Mouse (Mus musculus) hindbrain, embryonic 14.5 days (tissue): ENCODE data around the gene Alg2. TPM values are rescaled to one million over a fixed set of nuclear protein-coding genes. Genes with fewer than 3 reads are reported as not detected.
A peak's percentile ranks its signal among the peaks of the same experiment; 100 is the strongest.

ENCODE experiments used
- ATAC-seq: fragments of 200-750 bp; cut with Nextera tagmentation; 2 replicates; pipeline ENCODE4 v1.8.0; 2017; ENCODE audit warnings: moderate number of reproducible peaks, mild to moderate bottlenecking, moderate TSS enrichment, moderate library complexity; ENCODE audit not compliant: low FRiP score
- DNase-seq: peaks from one replicate; pipeline ENCODE4 v3.0.0-alpha.2; 2015; ENCODE audit warnings: low spot score
- H3K27ac ChIP-seq: fragments of 300-500 bp; sonication (generic); 2 replicates; pipeline ENCODE4 v1.5.1; 2014; ENCODE audit warnings: mild to moderate bottlenecking, moderate library complexity
- H3K27me3 ChIP-seq: fragments of 300-500 bp; sonication (generic); 2 replicates; pipeline ENCODE4 v1.6.1; 2014; ENCODE audit warnings: mild to moderate bottlenecking, low read length, mixed read lengths; ENCODE audit not compliant: control insufficient read depth, insufficient read depth
- H3K36me3 ChIP-seq: fragments of 300-500 bp; sonication (generic); replicated peaks from 2 replicates; pipeline ENCODE4 v1.6.1; 2014; ENCODE audit not compliant: control insufficient read depth, insufficient read depth
- H3K4me1 ChIP-seq: fragments of 300-500 bp; sonication (generic); replicated peaks from 2 replicates; pipeline ENCODE4 v1.6.1; 2014; ENCODE audit warnings: antibody characterized with exemption, low read length, mixed read lengths; ENCODE audit not compliant: control insufficient read depth, insufficient read depth
- H3K4me2 ChIP-seq: fragments of 300-500 bp; sonication (generic); replicated peaks from 2 replicates; pipeline ENCODE4 v1.6.1; 2014; ENCODE audit warnings: mild to moderate bottlenecking, moderate library complexity
- H3K4me3 ChIP-seq: fragments of 300-500 bp; sonication (generic); replicated peaks from 2 replicates; pipeline ENCODE4 v1.5.1; 2014; ENCODE audit warnings: mild to moderate bottlenecking, low read length
- H3K9ac ChIP-seq: fragments of 300-500 bp; sonication (generic); 2 replicates; pipeline ENCODE4 v1.6.1; 2014
- H3K9me3 ChIP-seq: fragments of 300-500 bp; sonication (generic); 2 replicates; pipeline ENCODE4 v1.6.1; 2016; ENCODE audit warnings: low read length; ENCODE audit not compliant: control insufficient read depth
- WGBS: fragments of 180-500 bp; shearing (Covaris S2); extraction: QIAGEN DNeasy Blood & Tissue Kit; methylation state at CpG from one replicate; pipeline ENCODE4 v1.1.7; 2014; 5-methylcytosine and 5-hydroxymethylcytosine counted together
- polyA plus RNA-seq: library from polyadenylated mRNA; unstranded; fragments of >200 nt; fragmentation: Nextera tagmentation; extraction: Ambion mirVana; gene quantifications from 2 replicates; pipeline ENCODE4 v1.2.1, GENCODE M21; 2014

Alg2 gene
- polyA plus RNA-seq, 1 experiment from 2014 or later, result 370 TPM

GRCm38 (mm10) chr4:47497811-47498385 lies 23.8 kb upstream of the Alg2 start:
- H3K4me2 ChIP-seq, result no peak overlapping the region
- DNase-seq (no peak), ATAC-seq (no peak)
- H3K27ac ChIP-seq, result no peak overlapping the region
- H3K4me3 ChIP-seq, result no peak overlapping the region
- H3K27me3 ChIP-seq, result no peaks in the 10 kb centered on the region
- no peaks in the 10 kb centered on the region for H3K9me3 ChIP-seq
- no peak overlapping the region for H3K9ac ChIP-seq
- no peaks in the 10 kb centered on the region for H3K4me1 ChIP-seq
- WGBS, result 75% methylated on average over 7 of the region's 7 CpGs
- H3K36me3 ChIP-seq, result no peaks in the 10 kb centered on the region

GRCm38 (mm10) chr4:47494686-47495085 lies 20.6 kb upstream of the Alg2 start:
- no peaks in the 10 kb centered on the region for H3K9me3 ChIP-seq
- no peak for ATAC-seq
- H3K27me3 ChIP-seq, result no peaks in the 10 kb centered on the region
- no peak for DNase-seq
- H3K4me2 ChIP-seq, result no peak overlapping the region
- peaks cover 8% of the 10 kb centered on the region for H3K4me1 ChIP-seq
- no peaks in the 10 kb centered on the region for H3K36me3 ChIP-seq
- H3K4me3 ChIP-seq, result no peak overlapping the region
- H3K9ac ChIP-seq, result no peak overlapping the region
- 92% methylated on average over 2 of the region's 2 CpGs for WGBS
- H3K27ac ChIP-seq, result no peak overlapping the region

- no peaks in the 10 kb centered on the region for H3K27me3 ChIP-seq
- H3K9ac ChIP-seq, result no peak overlapping the region
- H3K27ac ChIP-seq, result no peak overlapping the region
- no peaks in the 10 kb centered on the region for H3K36me3 ChIP-seq
- H3K4me2 ChIP-seq, result no peak overlapping the region
- DNase-seq (no peak), ATAC-seq (no peak)
- peaks cover 8% of the 10 kb centered on the region for H3K4me1 ChIP-seq
- no peak overlapping the region for H3K4me3 ChIP-seq
- 67% methylated on average over 1 of the region's 1 CpGs for WGBS
- H3K9me3 ChIP-seq, result no peaks in the 10 kb centered on the region
Observed at GRCm38 (mm10) chr4:47494137-47494536, 20.0 kb upstream of the Alg2 start.

GRCm38 (mm10) chr4:47493456-47493855 lies 19.3 kb upstream of the Alg2 start:
- peaks cover 8% of the 10 kb centered on the region for H3K4me1 ChIP-seq
- H3K36me3 ChIP-seq, result no peaks in the 10 kb centered on the region
- H3K27me3 ChIP-seq, result no peaks in the 10 kb centered on the region
- WGBS, result 70% methylated on average over 8 of the region's 8 CpGs
- DNase-seq (no peak), ATAC-seq (no peak)
- no peak overlapping the region for H3K4me3 ChIP-seq
- H3K4me2 ChIP-seq, result no peak overlapping the region
- H3K9me3 ChIP-seq, result no peaks in the 10 kb centered on the region
- H3K27ac ChIP-seq, result no peak overlapping the region
- no peak overlapping the region for H3K9ac ChIP-seq

- Histone ChIP-seq H3K4me2 (no peak overlapping the region), H3K27ac (peak overlapping the region; percentile 9; the same call in 1 of the 2 replicates), H3K36me3 (no peaks in the 10 kb centered on the region), H3K9ac (no peak overlapping the region), H3K4me1 (peaks cover 8% of the 10 kb centered on the region), H3K4me3 (no peak overlapping the region), H3K27me3 (no peaks in the 10 kb centered on the region), H3K9me3 (no peaks in the 10 kb centered on the region)
- WGBS, result 33% methylated on average over 12 of the region's 12 CpGs
- DNase-seq (no peak), ATAC-seq (no peak)
Observed at GRCm38 (mm10) chr4:47492311-47493086, 18.4 kb upstream of the Alg2 start.

- Histone ChIP-seq H3K4me2 (no peak overlapping the region), H3K4me3 (no peak overlapping the region), H3K27me3 (no peaks in the 10 kb centered on the region), H3K9ac (no peak overlapping the region), H3K9me3 (no peaks in the 10 kb centered on the region), H3K36me3 (no peaks in the 10 kb centered on the region), H3K4me1 (peaks cover 8% of the 10 kb centered on the region), H3K27ac (no peak overlapping the region)
- DNase-seq (no peak), ATAC-seq (no peak)
- 82% methylated on average over 6 of the region's 6 CpGs for WGBS
Observed at GRCm38 (mm10) chr4:47491243-47491642, 17.1 kb upstream of the Alg2 start.

GRCm38 (mm10) chr4:47480576-47480975 lies 6.4 kb upstream of the Alg2 start:
- no peak for ATAC-seq
- Histone ChIP-seq H3K27me3 (no peaks in the 10 kb centered on the region), H3K4me1 (peaks cover 3% of the 10 kb centered on the region), H3K9ac (no peak overlapping the region), H3K27ac (no peak overlapping the region), H3K36me3 (peaks cover 80% of the 10 kb centered on the region), H3K4me2 (no peak overlapping the region), H3K4me3 (no peak overlapping the region), H3K9me3 (no peaks in the 10 kb centered on the region)
- 94% methylated on average over 9 of the region's 9 CpGs for WGBS
- no peak for DNase-seq

GRCm38 (mm10) chr4:47480095-47480494 lies 6.0 kb upstream of the Alg2 start:
- ATAC-seq (no peak), DNase-seq (no peak)
- Histone ChIP-seq H3K4me3 (no peak overlapping the region), H3K36me3 (peaks cover 80% of the 10 kb centered on the region), H3K4me2 (no peak overlapping the region), H3K9me3 (no peaks in the 10 kb centered on the region), H3K4me1 (peaks cover 8% of the 10 kb centered on the region), H3K27ac (no peak overlapping the region), H3K27me3 (no peaks in the 10 kb centered on the region), H3K9ac (no peak overlapping the region)
- WGBS, result 95% methylated on average over 13 of the region's 13 CpGs

- H3K4me2 ChIP-seq, result no peak overlapping the region
- peaks cover 17% of the 10 kb centered on the region for H3K4me1 ChIP-seq
- no peak overlapping the region for H3K4me3 ChIP-seq
- peaks cover 63% of the 10 kb centered on the region for H3K36me3 ChIP-seq
- no peaks in the 10 kb centered on the region for H3K9me3 ChIP-seq
- H3K9ac ChIP-seq, result no peak overlapping the region
- H3K27me3 ChIP-seq, result no peaks in the 10 kb centered on the region
- ATAC-seq (no peak), DNase-seq (no peak)
- WGBS, result 98% methylated on average over 6 of the region's 6 CpGs
- H3K27ac ChIP-seq, result no peak overlapping the region
Observed at GRCm38 (mm10) chr4:47477539-47477938, 3.4 kb upstream of the Alg2 start.
